Mouse (Mus musculus) midbrain, embryonic 11.5 days (tissue): ENCODE measurements around the gene Als2cr12. TPM values are rescaled to one million over a fixed set of nuclear protein-coding genes. Genes with fewer than 3 reads are reported as not detected.
"Not testable (repeated sequence)": the region's sequence is repeated elsewhere in the genome, so short reads cannot be mapped to it uniquely, and the experiment has no call there.

ENCODE experiments used
- ATAC-seq: fragments of 200-750 bp; cut with Nextera tagmentation; 2 replicates; pipeline ENCODE4 v1.8.0; 2017; ENCODE audit warnings: moderate TSS enrichment, moderate library complexity; ENCODE audit not compliant: low FRiP score
- DNase-seq: peaks from one replicate; pipeline ENCODE4 v3.0.0; 2015; ENCODE audit warnings: low spot score; ENCODE audit errors: missing footprints
- H3K27ac ChIP-seq: fragments of 300-500 bp; sonication (generic); 2 replicates; pipeline ENCODE4 v1.5.1; 2014; ENCODE audit warnings: low read depth, low read length
- H3K27me3 ChIP-seq: fragments of 300-500 bp; sonication (generic); 2 replicates; pipeline ENCODE4 v1.6.1; 2014; ENCODE audit warnings: mild to moderate bottlenecking, low read length, moderate library complexity, mixed read lengths; ENCODE audit not compliant: control insufficient read depth, insufficient read depth
- H3K36me3 ChIP-seq: fragments of 300-500 bp; sonication (generic); 2 replicates; pipeline ENCODE4 v1.6.1; 2014; ENCODE audit warnings: mild to moderate bottlenecking, low read length, moderate library complexity, mixed read lengths; ENCODE audit not compliant: control insufficient read depth, insufficient read depth
- H3K4me1 ChIP-seq: fragments of 300-500 bp; sonication (generic); 2 replicates; pipeline ENCODE4 v1.6.1; 2014; ENCODE audit warnings: low read length; ENCODE audit not compliant: control insufficient read depth, insufficient read depth
- H3K4me2 ChIP-seq: fragments of 300-500 bp; sonication (generic); 2 replicates; pipeline ENCODE4 v1.6.1; 2014; ENCODE audit warnings: mild to moderate bottlenecking, moderate library complexity
- H3K4me3 ChIP-seq: fragments of 300-500 bp; sonication (generic); 2 replicates; pipeline ENCODE4 v1.5.1; 2014; ENCODE audit warnings: low read depth, low read length
- H3K9ac ChIP-seq: fragments of 300-500 bp; sonication (generic); 2 replicates; pipeline ENCODE4 v1.6.1; 2014; ENCODE audit warnings: low read length
- H3K9me3 ChIP-seq: fragments of 300-500 bp; sonication (generic); 2 replicates; pipeline ENCODE4 v1.6.1; 2016; ENCODE audit warnings: low read length; ENCODE audit not compliant: control insufficient read depth
- WGBS: fragments of 180-500 bp; shearing (Covaris S2); extraction: QIAGEN DNeasy Blood & Tissue Kit; methylation state at CpG from one replicate; pipeline ENCODE4 v1.1.7; 2014; 5-methylcytosine and 5-hydroxymethylcytosine counted together
- polyA plus RNA-seq: library from polyadenylated mRNA; unstranded; fragments of >200 nt; fragmentation: Nextera tagmentation; extraction: Ambion mirVana; gene quantifications from 2 replicates; pipeline ENCODE4 v1.2.1, GENCODE M21; 2014

Als2cr12 gene
- polyA plus RNA-seq, 1 experiment from 2014 or later, result not detected

- Histone ChIP-seq H3K27me3 (no peaks in the 10 kb centered on the region), H3K9ac (no peak overlapping the region), H3K4me2 (no peak overlapping the region), H3K4me3 (no peak overlapping the region), H3K27ac (no peak overlapping the region), H3K4me1 (no peaks in the 10 kb centered on the region), H3K36me3 (no peaks in the 10 kb centered on the region), H3K9me3 (no peaks in the 10 kb centered on the region)
- DNase-seq, result no peak
- WGBS, result 86% methylated on average over 1 of the region's 1 CpGs
- ATAC-seq, result no peak
Measured at GRCm38 (mm10) chr1:58677575-58677974, 18.2 kb downstream of the Als2cr12 start.

GRCm38 (mm10) chr1:58675011-58675410, 20.8 kb downstream of the Als2cr12 start:
- no peak overlapping the region for H3K27ac ChIP-seq

GRCm38 (mm10) chr1:58672116-58672515, 23.7 kb downstream of the Als2cr12 start:
- ATAC-seq (no peak), DNase-seq (no peak)
- H3K27ac ChIP-seq, result no peak overlapping the region
- 94% methylated on average over 2 of the region's 2 CpGs for WGBS
- H3K9me3 ChIP-seq, result no peaks in the 10 kb centered on the region
- no peak overlapping the region for H3K4me3 ChIP-seq
- no peaks in the 10 kb centered on the region for H3K4me1 ChIP-seq
- H3K4me2 ChIP-seq, result no peak overlapping the region
- no peaks in the 10 kb centered on the region for H3K27me3 ChIP-seq
- H3K36me3 ChIP-seq, result no peaks in the 10 kb centered on the region
- no peak overlapping the region for H3K9ac ChIP-seq

More at GRCm38 (mm10) chr1:58675011-58675410, 20.8 kb downstream of the Als2cr12 start:
- H3K27me3 ChIP-seq, result no peaks in the 10 kb centered on the region
- no peaks in the 10 kb centered on the region for H3K36me3 ChIP-seq
- no peak overlapping the region for H3K9ac ChIP-seq
- no peaks in the 10 kb centered on the region for H3K4me1 ChIP-seq
- no peak overlapping the region for H3K4me3 ChIP-seq
- DNase-seq (no peak), ATAC-seq (no peak)
- H3K4me2 ChIP-seq, result no peak overlapping the region
- 89% methylated on average over 3 of the region's 3 CpGs for WGBS
- H3K9me3 ChIP-seq, result no peaks in the 10 kb centered on the region

- not testable (repeated sequence) for H3K36me3 ChIP-seq, H3K9me3 ChIP-seq, DNase-seq, H3K4me1 ChIP-seq, H3K27me3 ChIP-seq, H3K4me3 ChIP-seq, ATAC-seq, H3K9ac ChIP-seq, H3K4me2 ChIP-seq, H3K27ac ChIP-seq
- whole genome bisulfite sequencing, result 88% methylated on average over 3 of the region's 3 CpGs
Measured at GRCm38 (mm10) chr1:58669635-58670034, 26.2 kb downstream of the Als2cr12 start.

GRCm38 (mm10) chr1:58668191-58668590, 27.6 kb downstream of the Als2cr12 start:
- H3K4me2 ChIP-seq, result no peak overlapping the region

GRCm38 (mm10) chr1:58663365-58663764, 32.4 kb downstream of the Als2cr12 start:
- H3K4me1 ChIP-seq, H3K4me2 ChIP-seq, H3K27ac ChIP-seq, H3K4me3 ChIP-seq, H3K36me3 ChIP-seq, H3K27me3 ChIP-seq, H3K9me3 ChIP-seq, H3K9ac ChIP-seq, ATAC-seq, DNase-seq: not testable (repeated sequence)
- WGBS, result 80% methylated on average over 3 of the region's 3 CpGs

More at GRCm38 (mm10) chr1:58668191-58668590, 27.6 kb downstream of the Als2cr12 start:
- DNase-seq (no peak), ATAC-seq (no peak)
- Histone ChIP-seq H3K36me3 (no peaks in the 10 kb centered on the region), H3K9me3 (no peaks in the 10 kb centered on the region), H3K27me3 (no peaks in the 10 kb centered on the region), H3K4me3 (no peak overlapping the region), H3K27ac (no peak overlapping the region), H3K9ac (no peak overlapping the region), H3K4me1 (no peaks in the 10 kb centered on the region)
- WGBS, result 88% methylated on average over 5 of the region's 5 CpGs

- H3K4me1 ChIP-seq, H3K9me3 ChIP-seq, H3K36me3 ChIP-seq, H3K27ac ChIP-seq, H3K4me2 ChIP-seq, ATAC-seq, DNase-seq, H3K27me3 ChIP-seq, H3K9ac ChIP-seq, H3K4me3 ChIP-seq: not testable (repeated sequence)
- 91% methylated on average over 5 of the region's 5 CpGs for WGBS
Measured at GRCm38 (mm10) chr1:58662671-58663070, 33.1 kb downstream of the Als2cr12 start.

GRCm38 (mm10) chr1:58652480-58653403, 43.0 kb downstream of the Als2cr12 start:
- Histone ChIP-seq H3K4me3 (peak overlapping the region; percentile 49), H3K4me2 (peak overlapping the region; percentile 72), H3K27ac (no peak overlapping the region), H3K9me3 (no peaks in the 10 kb centered on the region), H3K9ac (peak overlapping the region; percentile 69), H3K36me3 (no peaks in the 10 kb centered on the region), H3K27me3 (no peaks in the 10 kb centered on the region), H3K4me1 (no peaks in the 10 kb centered on the region)
- ATAC-seq (peak; percentile 84), DNase-seq (peak; percentile 94)
- 2% methylated on average over 37 of the region's 37 CpGs for WGBS
